Mouse (Mus musculus): Measurements from ENCODE around the gene Prdx2. TPM values are rescaled to one million over a fixed set of nuclear protein-coding genes. Genes with fewer than 3 reads are reported as not detected.

Gene Prdx2
- polyA plus RNA-seq, 1 experiment, result 164 TPM

- TF ChIP-seq POLR2A (IDR thresholded peaks at IDR 0.05; ENCODE audit: low read depth, low read length) (no peak), CTCF (IDR thresholded peaks at IDR 0.05; ENCODE audit: extremely low read depth, insufficient read depth, insufficient read length, insufficient replicate concordance) (no peak)
- H3K4me3 ChIP-seq (ENCODE audit: extremely low read depth, insufficient read depth, insufficient read length), result no peak overlapping the region
- peaks cover 2% of the 10 kb centered on the region; the same call in 1 of the 2 replicates for H3K4me1 ChIP-seq (ENCODE audit: control insufficient read depth, insufficient read depth, insufficient read length)
- no peaks in the 10 kb centered on the region for H3K36me3 ChIP-seq (ENCODE audit: control insufficient read depth, insufficient read depth, low read length)
- no peaks in the 10 kb centered on the region for H3K27me3 ChIP-seq (ENCODE audit: control insufficient read depth, insufficient read depth, low read length)
- 96% methylated on average over 5 of the region's 5 CpGs for WGBS
- no peak for DNase-seq (ENCODE audit: low read depth in 1 of 2, low spot score in 2 of 2)
- no peak overlapping the region for H3K27ac ChIP-seq (ENCODE audit: insufficient read depth, low read length)
These were observed 27.6 kb downstream of the Prdx2 start for GRCm38 (mm10) chr8:84996978-84997377.

- Histone ChIP-seq H3K4me1 (ENCODE audit: control insufficient read depth, insufficient read depth, insufficient read length) (peaks cover 2% of the 10 kb centered on the region; the same call in 1 of the 2 replicates), H3K36me3 (ENCODE audit: control insufficient read depth, insufficient read depth, low read length) (no peaks in the 10 kb centered on the region), H3K27ac (ENCODE audit: insufficient read depth, low read length) (no peak overlapping the region), H3K27me3 (ENCODE audit: control insufficient read depth, insufficient read depth, low read length) (no peaks in the 10 kb centered on the region), H3K4me3 (ENCODE audit: extremely low read depth, insufficient read depth, insufficient read length) (no peak overlapping the region)
- WGBS, result 3% methylated on average over 19 of the region's 19 CpGs
- DNase-seq (ENCODE audit: low read depth in 1 of 2, low spot score in 2 of 2), result peak; percentile 80 to 91
- TF ChIP-seq POLR2A (IDR thresholded peaks at IDR 0.05; ENCODE audit: low read depth, low read length), result no peak
- peak; percentile 100 for TF ChIP-seq CTCF (IDR thresholded peaks at IDR 0.05; ENCODE audit: extremely low read depth, insufficient read depth, insufficient read length, insufficient replicate concordance)
These were observed 28.4 kb downstream of the Prdx2 start for GRCm38 (mm10) chr8:84997649-84998295.

GRCm38 (mm10) chr8:85007686-85008085 lies 38.3 kb downstream of the Prdx2 start:
- H3K27ac ChIP-seq (ENCODE audit: insufficient read depth, low read length), result no peak overlapping the region
- H3K4me3 ChIP-seq (ENCODE audit: extremely low read depth, insufficient read depth, insufficient read length), result no peak overlapping the region
- TF ChIP-seq POLR2A (IDR thresholded peaks at IDR 0.05; ENCODE audit: low read depth, low read length) (no peak), CTCF (IDR thresholded peaks at IDR 0.05; ENCODE audit: extremely low read depth, insufficient read depth, insufficient read length, insufficient replicate concordance) (0 out of 2 replicates have a peak, but pooled peaks have one; percentile 31)
- H3K27me3 ChIP-seq (ENCODE audit: control insufficient read depth, insufficient read depth, low read length), result peaks cover 5% of the 10 kb centered on the region; the same call in 1 of the 2 replicates
- DNase-seq (ENCODE audit: low read depth in 1 of 2, low spot score in 2 of 2), result peak in 1 of 2 experiments; percentile 20
- 33% methylated on average over 25 of the region's 25 CpGs for WGBS
- H3K36me3 ChIP-seq (ENCODE audit: control insufficient read depth, insufficient read depth, low read length), result no peaks in the 10 kb centered on the region
- no peaks in the 10 kb centered on the region for H3K4me1 ChIP-seq (ENCODE audit: control insufficient read depth, insufficient read depth, insufficient read length)

GRCm38 (mm10) chr8:85011242-85011641 lies 41.9 kb downstream of the Prdx2 start:
- Histone ChIP-seq H3K36me3 (ENCODE audit: control insufficient read depth, insufficient read depth, low read length) (no peaks in the 10 kb centered on the region), H3K4me3 (ENCODE audit: extremely low read depth, insufficient read depth, insufficient read length) (no peak overlapping the region), H3K27ac (ENCODE audit: insufficient read depth, low read length) (no peak overlapping the region), H3K27me3 (ENCODE audit: control insufficient read depth, insufficient read depth, low read length) (peaks cover 10% of the 10 kb centered on the region), H3K4me1 (ENCODE audit: control insufficient read depth, insufficient read depth, insufficient read length) (no peaks in the 10 kb centered on the region; the same call in 1 of the 2 replicates)
- no peak for DNase-seq (ENCODE audit: low read depth in 1 of 2, low spot score in 2 of 2)
- 12% methylated on average over 28 of the region's 28 CpGs for WGBS
- no peak for TF ChIP-seq CTCF (IDR thresholded peaks at IDR 0.05; ENCODE audit: extremely low read depth, insufficient read depth, insufficient read length, insufficient replicate concordance)
- no peak for TF ChIP-seq POLR2A (IDR thresholded peaks at IDR 0.05; ENCODE audit: low read depth, low read length)

- no peak overlapping the region for H3K27ac ChIP-seq (ENCODE audit: insufficient read depth, low read length)
- H3K4me1 ChIP-seq (ENCODE audit: control insufficient read depth, insufficient read depth, insufficient read length), result no peaks in the 10 kb centered on the region; the same call in 1 of the 2 replicates
- 7% methylated on average over 26 of the region's 26 CpGs for WGBS
- peak overlapping the region; percentile 41; the same call in 1 of the 2 replicates for H3K4me3 ChIP-seq (ENCODE audit: extremely low read depth, insufficient read depth, insufficient read length)
- peaks cover 6% of the 10 kb centered on the region for H3K36me3 ChIP-seq (ENCODE audit: control insufficient read depth, insufficient read depth, low read length)
- DNase-seq (ENCODE audit: low read depth in 1 of 2, low spot score in 2 of 2), result peak; percentile 51 to 76
- H3K27me3 ChIP-seq (ENCODE audit: control insufficient read depth, insufficient read depth, low read length), result peaks cover 10% of the 10 kb centered on the region
- no peak for TF ChIP-seq POLR2A (IDR thresholded peaks at IDR 0.05; ENCODE audit: low read depth, low read length)
- TF ChIP-seq CTCF (IDR thresholded peaks at IDR 0.05; ENCODE audit: extremely low read depth, insufficient read depth, insufficient read length, insufficient replicate concordance), result peak; percentile 56; the same call in 1 of the 2 replicates
These were observed 43.9 kb downstream of the Prdx2 start for GRCm38 (mm10) chr8:85013230-85013840.

- Histone ChIP-seq H3K27me3 (ENCODE audit: control insufficient read depth, insufficient read depth, low read length) (peaks cover 8% of the 10 kb centered on the region), H3K4me3 (ENCODE audit: extremely low read depth, insufficient read depth, insufficient read length) (peak within 1 kb of the TSS; percentile 41; the same call in 1 of the 2 replicates), H3K27ac (ENCODE audit: insufficient read depth, low read length) (no peak within 1 kb of the TSS), H3K4me1 (ENCODE audit: control insufficient read depth, insufficient read depth, insufficient read length) (no peaks in the 10 kb centered on the region; the same call in 1 of the 2 replicates), H3K36me3 (ENCODE audit: control insufficient read depth, insufficient read depth, low read length) (peaks cover 12% of the 10 kb centered on the region)
- DNase-seq (ENCODE audit: low read depth in 1 of 2, low spot score in 2 of 2), result no peak
- TF ChIP-seq POLR2A (IDR thresholded peaks at IDR 0.05; ENCODE audit: low read depth, low read length), result no peak
- WGBS, result 64% methylated on average over 2 of the region's 2 CpGs
These were observed 45.0 kb downstream of the Prdx2 start, which contains the start of gene Best2 for GRCm38 (mm10) chr8:85014431-85014830. Best2 (minus strand) TSS chr8:85014531.

Measured in spleen, adult 2 months (tissue).